Mouse (Mus musculus) CH12.LX (cell line): ENCODE data around the gene Inha. TPM values are rescaled to one million over a fixed set of nuclear protein-coding genes. Genes with fewer than 3 reads are reported as not detected.

Experiments
- DNase-seq: peaks from one replicate; pipeline ENCODE4 v3.0.0-alpha.2; 2013; ENCODE audit errors: extremely low read depth
- H3K27ac ChIP-seq: 2 replicates; pipeline ENCODE4 v1.5.1; 2012; ENCODE audit warnings: low read depth, mild to moderate bottlenecking, control low read depth, moderate library complexity; ENCODE audit not compliant: insufficient read depth
- H3K27me3 ChIP-seq: replicated peaks from 2 replicates; pipeline ENCODE3; 2012; ENCODE audit warnings: inconsistent platforms
- H3K36me3 ChIP-seq, 2 experiments: replicated peaks in 1 of 2; 2 replicates each; pipeline versions ENCODE3 to v1.6.1; 2012; ENCODE audit warnings: inconsistent platforms in 1 of 2, low read length in 1 of 2, mild to moderate bottlenecking in 1 of 2, mixed read lengths in 1 of 2, moderate library complexity in 1 of 2; ENCODE audit not compliant: control insufficient read depth in 1 of 2, insufficient read depth in 1 of 2
- H3K4me1 ChIP-seq, 2 experiments: 2 replicates each; pipeline ENCODE4 v1.6.1; 2012; ENCODE audit warnings: inconsistent platforms in 1 of 2, moderate library complexity in 1 of 2; ENCODE audit not compliant: insufficient read depth in 2 of 2, control insufficient read depth in 1 of 2
- H3K4me2 ChIP-seq: 2 replicates; pipeline ENCODE4 v1.6.1; 2012; ENCODE audit warnings: low read depth, mild to moderate bottlenecking, control low read depth; ENCODE audit not compliant: poor library complexity, insufficient read depth, severe bottlenecking
- H3K4me3 ChIP-seq, 3 experiments: fragments of 150-350 bp in 1 of 3; sonication (generic) in 1 of 3; replicated peaks in 1 of 3; 2 replicates each; pipeline versions ENCODE3 to v1.5.1; 2011 to 2012; ENCODE audit warnings: low read depth in 2 of 3, low read length in 2 of 3, mild to moderate bottlenecking in 2 of 3, moderate library complexity in 2 of 3, control low read depth in 1 of 3, improper control_type of control experiment in 1 of 3, inconsistent platforms in 1 of 3, mixed read lengths in 1 of 3; ENCODE audit not compliant: poor library complexity in 1 of 3
- H3K79me2 ChIP-seq: replicated peaks from 2 replicates; pipeline ENCODE4 v1.6.1; 2012; ENCODE audit warnings: mild to moderate bottlenecking, moderate library complexity; ENCODE audit not compliant: control insufficient read depth, poor library complexity, insufficient read depth, severe bottlenecking; ENCODE audit errors: extremely low read depth
- H3K9ac ChIP-seq: 2 replicates; pipeline ENCODE4 v1.6.1; 2012; ENCODE audit warnings: low read depth, mild to moderate bottlenecking, control low read depth, moderate library complexity; ENCODE audit not compliant: insufficient read depth
- H3K9me3 ChIP-seq: replicated peaks from 2 replicates; pipeline ENCODE3; 2012; ENCODE audit warnings: low read length, inconsistent platforms, mixed read lengths
- CTCF ChIP-seq, 2 experiments: IDR thresholded peaks in 1 of 2; conservative IDR thresholded peaks in 1 of 2; 2 replicates each; pipeline ENCODE4 v1.5.1; 2011 to 2012; ENCODE audit warnings: low read depth in 2 of 2, low read length in 2 of 2, improper control_type of control experiment in 1 of 2, inconsistent platforms in 1 of 2, mild to moderate bottlenecking in 1 of 2, moderate library complexity in 1 of 2
- EP300 ChIP-seq: IDR thresholded peaks from 2 replicates; pipeline ENCODE4 v1.6.1; 2011; ENCODE audit warnings: low read length, improper control_type of control experiment
- GABPA ChIP-seq: IDR thresholded peaks from 2 replicates; pipeline ENCODE4 v1.6.1; 2012; ENCODE audit warnings: low read depth, low read length, improper control_type of control experiment, inconsistent platforms; ENCODE audit not compliant: insufficient replicate concordance
- KAT2A ChIP-seq: IDR thresholded peaks from 2 replicates; pipeline ENCODE4 v1.6.1; 2012; ENCODE audit warnings: low read length, improper control_type of control experiment, inconsistent platforms; ENCODE audit not compliant: insufficient replicate concordance
- MXI1 ChIP-seq: IDR thresholded peaks from 2 replicates; pipeline ENCODE4 v1.6.1; 2011; ENCODE audit warnings: mild to moderate bottlenecking, low read depth, low read length, improper control_type of control experiment
- NELFE ChIP-seq: IDR thresholded peaks from 2 replicates; pipeline ENCODE4 v1.6.1; 2011; ENCODE audit warnings: low read depth, low read length, improper control_type of control experiment
- PAX5 ChIP-seq: IDR thresholded peaks from 2 replicates; pipeline ENCODE4 v1.6.1; 2012; ENCODE audit warnings: low read length, inconsistent platforms, mixed read lengths
- POLR2AphosphoS2 ChIP-seq: IDR thresholded peaks from 2 replicates; pipeline ENCODE4 v1.6.1; 2011; ENCODE audit warnings: low read depth, low read length, improper control_type of control experiment
- RCOR1 ChIP-seq: conservative IDR thresholded peaks from 2 replicates; pipeline ENCODE4 v1.6.1; 2012; ENCODE audit warnings: low read depth, mild to moderate bottlenecking, inconsistent platforms, low read length, improper control_type of control experiment
- TCF12 ChIP-seq: IDR thresholded peaks from 2 replicates; pipeline ENCODE4 v1.6.1; 2014; ENCODE audit warnings: low read depth, mild to moderate bottlenecking, inconsistent platforms, low read length, improper control_type of control experiment
- UBTF ChIP-seq: IDR thresholded peaks from 2 replicates; pipeline ENCODE4 v1.6.1; 2012; ENCODE audit warnings: low read depth, mild to moderate bottlenecking, inconsistent platforms, low read length, improper control_type of control experiment, moderate library complexity
- USF2 ChIP-seq: conservative IDR thresholded peaks from 2 replicates; pipeline ENCODE4 v1.6.1; 2011; ENCODE audit warnings: low read depth, low read length, improper control_type of control experiment
- dilution Hi-C: fragments of 300-500 bp; cut with MboI; formaldehyde crosslinking; loops from 2 replicates; pipeline ENCODE4 v1.14.3; 2020; ENCODE audit warnings: low sequenced_read_pairs; ENCODE audit not compliant: extremely low pct_unique_long_range_greater_than_20kb, extremely low pct_ligation_motif_present
- in situ Hi-C: fragments of 300-500 bp; cut with MboI; formaldehyde crosslinking; loops from 3 replicates; pipeline ENCODE4 v1.14.3; 2019; ENCODE audit warnings: low sequenced_read_pairs, low pct_ligation_motif_present, low pct_unique_long_range_greater_than_20kb, mixed read lengths
- polyA plus RNA-seq: library from polyadenylated mRNA; unstranded; fragments of >175 nt; gene quantifications from 2 replicates; pipeline ENCODE4 v1.2.1, GENCODE M21; 2012; ENCODE audit warnings: low read depth; ENCODE audit not compliant: insufficient read length
- total RNA-seq, 2 experiments: library from RNA; depleted of rRNA; stranded (reverse); fragments of 300-350 nt in 1 of 2; fragments of >200 nt in 1 of 2; gene quantifications; 2 replicates each; pipeline ENCODE4 v1.2.3; 2012 to 2014

Gene Inha
- total and polyA plus RNA-seq, 3 experiments = not detected

DNA sequence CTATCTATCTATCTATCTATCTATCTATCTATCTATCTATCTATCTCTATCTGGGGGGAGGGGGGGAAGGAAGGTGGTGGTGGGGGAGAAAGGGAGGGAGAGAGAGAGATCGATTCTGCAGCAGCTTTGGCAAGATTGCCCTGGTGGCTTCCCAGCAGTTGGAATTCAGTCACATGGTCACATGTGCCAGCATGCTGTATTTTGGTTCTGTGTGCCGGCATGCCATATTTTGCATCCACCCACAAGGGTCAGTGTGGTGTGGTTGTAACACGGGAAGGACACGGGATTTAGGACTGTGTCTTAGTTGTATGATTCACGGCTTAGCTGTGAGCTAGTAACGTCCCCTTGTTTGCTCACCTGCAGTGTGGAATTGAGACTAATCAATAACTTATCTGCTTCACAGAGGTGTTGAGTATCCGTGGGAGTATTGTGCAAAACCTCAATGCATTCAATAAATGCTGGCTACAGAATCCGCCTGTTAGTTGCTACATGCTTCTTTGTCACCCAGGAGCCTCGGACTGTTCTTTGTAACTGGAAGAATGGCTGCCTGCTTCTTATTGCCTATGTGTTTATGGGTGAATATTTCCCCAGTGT, 31.8 kb downstream of the Inha start:
- Histone ChIP-seq H3K4me2 (no peak overlapping the region), H3K27me3 (no peaks in the 10 kb centered on the region), H3K9me3 (peaks cover 6% of the 10 kb centered on the region), H3K9ac (no peak overlapping the region), H3K4me1 (peaks cover under 1 to 8% of the 10 kb centered on the region in 2 experiments; a peak in 3 of 4 replicates), H3K4me3 (no peak overlapping the region), H3K79me2 (no peaks in the 10 kb centered on the region), H3K27ac (no peak overlapping the region), H3K36me3 (peaks cover 19 to 38% of the 10 kb centered on the region in 2 experiments)
- TF ChIP-seq PAX5 = no peak
- no peak for TF ChIP-seq NELFE
- TF ChIP-seq TCF12 = no peak
- no peak for TF ChIP-seq MXI1
- TF ChIP-seq EP300 = no peak
- dilution Hi-C loops (no loop called here), in situ Hi-C loops (no loop called here)
- no peak for DNase-seq

DNA sequence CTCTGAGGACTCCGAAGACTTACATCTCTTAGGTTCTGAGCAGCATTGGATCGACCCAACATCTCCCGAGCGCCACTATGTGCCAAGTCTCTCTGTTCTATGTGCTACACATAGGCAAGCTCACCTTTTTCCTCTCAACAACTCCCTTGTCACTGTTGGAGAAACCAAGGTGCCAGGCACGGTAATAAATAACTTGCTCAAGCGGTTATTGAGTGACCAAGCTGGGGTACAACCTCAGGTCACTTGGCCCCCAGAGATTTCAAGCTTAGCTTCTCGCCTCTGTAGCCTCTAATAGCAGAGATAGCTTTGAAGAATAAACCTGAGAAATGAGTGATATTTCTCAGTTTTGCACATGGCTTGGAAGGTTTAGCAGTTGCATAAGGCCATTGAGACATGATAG, 34.6 kb downstream of the Inha start:
- dilution Hi-C loops = no loop called here
- no peaks in the 10 kb centered on the region for H3K4me1 ChIP-seq

DNA sequence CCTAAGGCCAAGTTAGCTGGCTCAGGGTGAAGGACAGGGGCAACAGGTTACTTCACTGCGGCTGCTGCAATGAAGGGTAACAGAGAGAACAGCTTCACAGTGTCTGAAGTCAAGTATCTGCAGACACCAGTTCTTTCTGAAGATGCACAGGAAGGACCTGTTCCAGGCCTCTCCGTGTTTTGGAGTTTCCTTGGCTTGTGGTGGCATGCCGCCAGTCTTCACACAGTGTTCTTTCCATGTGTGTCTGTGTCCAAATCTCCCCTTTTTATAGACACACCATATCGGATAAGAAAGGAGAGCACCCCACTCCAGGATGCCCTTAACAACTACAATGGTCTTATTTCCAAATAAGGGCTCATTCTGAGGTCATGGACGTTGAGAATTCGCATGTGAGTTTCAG, 37.5 kb downstream of the Inha start:
- dilution Hi-C loops = no loop called here
- Histone ChIP-seq H3K36me3 (no peaks in the 10 kb centered on the region), H3K4me2 (no peak overlapping the region), H3K9me3 (peaks cover 6% of the 10 kb centered on the region), H3K4me1 (peaks cover 0 to 8% of the 10 kb centered on the region in 2 experiments; a peak in 2 of 4 replicates), H3K79me2 (no peaks in the 10 kb centered on the region), H3K4me3 (no peak overlapping the region), H3K27me3 (peaks cover 43% of the 10 kb centered on the region), H3K27ac (no peak overlapping the region), H3K9ac (no peak overlapping the region)
- DNase-seq = no peak
- TF ChIP-seq POLR2AphosphoS2 (no peak), GABPA (no peak), CTCF (conservative IDR thresholded peaks at IDR 0.05 in 1 of 2, IDR thresholded peaks at IDR 0.05 in 1 of 2; ENCODE audit: low read depth in 2 of 2, low read length in 2 of 2) (no peak), KAT2A (no peak), UBTF (no peak), USF2 (no peak)
- in situ Hi-C loops = no loop called here

More for the DNA sequence above, 34.6 kb downstream of the Inha start:
- peaks cover 6% of the 10 kb centered on the region for H3K9me3 ChIP-seq
- H3K4me3 ChIP-seq = no peak overlapping the region
- no peak overlapping the region for H3K4me2 ChIP-seq
- TF ChIP-seq RCOR1 = no peak
- peaks cover 0 to 12% of the 10 kb centered on the region in 2 experiments for H3K36me3 ChIP-seq
- peaks cover 16% of the 10 kb centered on the region for H3K27me3 ChIP-seq
- H3K9ac ChIP-seq = no peak overlapping the region
- no peaks in the 10 kb centered on the region for H3K79me2 ChIP-seq
- in situ Hi-C loops = no loop called here
- no peak for DNase-seq
- H3K27ac ChIP-seq = no peak overlapping the region
